Mouse (Mus musculus): ENCODE data around the gene Ttyh2.

Ttyh2 gene

GRCm38 (mm10) chr11:114741451-114741850 lies 66.2 kb downstream of the Ttyh2 start:
- DNase-seq (ENCODE audit: inconsistent age in 2 of 2, low spot score in 1 of 2): no peak

DNA sequence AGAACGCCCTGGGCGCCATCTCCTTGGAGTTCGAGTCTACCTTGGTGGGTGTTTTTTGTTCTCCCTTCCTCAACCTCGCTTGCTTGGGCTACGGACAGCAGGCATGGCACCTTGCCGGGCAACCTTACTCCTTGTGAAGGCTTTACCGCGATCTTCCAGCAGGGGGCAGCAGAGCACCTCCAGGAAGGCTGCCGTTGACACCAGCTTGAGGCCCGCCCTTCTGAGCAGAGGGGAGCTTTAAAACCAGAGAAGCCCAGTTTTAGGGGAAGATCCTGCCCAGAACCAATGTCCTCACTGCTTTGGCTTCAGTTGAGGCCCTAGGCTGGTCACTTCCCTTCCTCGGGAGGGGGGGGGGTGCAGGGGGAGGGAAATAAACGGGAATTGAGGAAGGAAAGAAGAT lies 69.9 kb downstream of the Ttyh2 start:
- DNase-seq (ENCODE audit: inconsistent age in 2 of 2, low spot score in 1 of 2): peak; percentile 84 to 96

DNA sequence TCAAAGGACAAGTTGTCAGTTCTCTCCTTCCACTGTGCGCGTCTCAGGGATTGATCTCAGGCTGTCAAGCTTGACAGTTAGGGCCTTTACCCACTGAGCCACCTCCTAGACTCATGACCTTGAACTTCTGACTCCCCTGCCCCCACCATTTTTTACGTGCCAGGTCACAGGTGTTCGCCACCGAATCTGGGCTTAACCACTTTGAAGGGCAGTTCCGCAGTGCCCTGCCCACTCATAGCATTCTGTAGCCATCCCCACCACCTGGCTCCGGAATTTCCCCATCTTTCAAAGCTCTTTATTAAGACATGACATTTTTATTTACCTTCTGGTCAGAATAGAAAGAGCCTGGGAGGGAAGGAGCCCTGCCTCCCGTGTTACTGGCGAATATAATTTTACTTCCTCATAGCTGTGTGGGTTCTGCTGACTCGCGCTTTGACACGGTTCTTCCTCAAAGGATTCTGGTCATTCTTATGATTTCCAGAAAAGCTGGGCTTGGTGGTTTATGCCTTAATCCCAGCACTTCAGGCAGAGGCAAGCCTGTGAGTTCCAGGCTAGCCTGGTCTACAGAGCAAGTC lies 72.4 kb downstream of the Ttyh2 start:
- DNase-seq (ENCODE audit: inconsistent age in 2 of 2, low spot score in 1 of 2): no peak

DNA sequence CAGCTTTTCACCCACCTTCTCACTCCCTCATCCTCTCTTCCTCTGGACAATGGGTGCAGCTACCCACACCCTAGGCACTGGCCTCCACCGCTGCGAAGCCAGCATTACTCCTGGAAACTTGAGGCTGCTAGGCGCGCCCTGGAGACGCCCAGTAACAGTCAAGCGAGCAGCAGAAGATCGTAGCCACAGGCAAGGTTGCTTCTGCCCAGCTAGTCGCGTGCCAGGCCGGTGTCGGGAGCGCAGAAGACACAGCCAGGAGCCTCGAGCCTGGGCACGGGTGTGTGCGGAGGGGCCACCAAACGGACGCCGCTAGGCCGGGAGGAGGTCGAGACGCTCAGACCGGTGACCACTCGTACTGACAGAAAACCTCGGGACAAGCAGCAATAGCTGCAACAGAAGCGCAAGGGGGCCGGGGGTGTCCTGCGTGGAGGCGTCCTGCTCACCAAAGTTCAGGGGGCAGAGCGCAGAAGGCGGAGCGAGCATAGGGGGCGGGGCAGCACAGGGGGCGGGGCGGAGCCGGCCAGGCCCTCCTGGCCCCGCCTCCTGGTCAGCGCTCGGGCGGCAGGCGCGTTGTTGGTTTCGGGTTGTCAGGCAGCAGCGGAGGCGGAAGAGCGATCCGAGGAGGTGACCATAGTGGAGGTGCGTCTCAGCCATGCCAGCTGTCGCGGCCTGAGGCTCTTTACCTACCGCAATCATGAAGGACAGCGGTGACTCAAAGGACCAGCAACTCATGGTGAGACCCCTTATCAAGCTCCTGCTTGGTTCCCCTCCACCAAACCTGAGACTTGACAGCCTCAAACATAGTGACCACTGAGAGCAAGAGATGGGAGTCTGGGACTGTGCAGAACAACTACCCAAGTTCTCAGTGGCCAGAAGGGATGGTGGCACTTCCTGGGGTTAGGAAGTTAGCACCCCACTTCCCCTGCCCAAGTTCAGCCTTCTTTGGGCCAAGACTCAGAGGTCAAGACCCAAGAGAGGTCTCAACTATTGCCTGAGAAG lies 89.9 kb downstream of the Ttyh2 start, which contains the start of gene Kif19a:
Gene Kif19a, plus strand, starts transcription at position 569 of the 999 bp plus-strand sequence.
- DNase-seq (ENCODE audit: inconsistent age in 2 of 2, low spot score in 1 of 2): peak; percentile 72 to 83

DNA sequence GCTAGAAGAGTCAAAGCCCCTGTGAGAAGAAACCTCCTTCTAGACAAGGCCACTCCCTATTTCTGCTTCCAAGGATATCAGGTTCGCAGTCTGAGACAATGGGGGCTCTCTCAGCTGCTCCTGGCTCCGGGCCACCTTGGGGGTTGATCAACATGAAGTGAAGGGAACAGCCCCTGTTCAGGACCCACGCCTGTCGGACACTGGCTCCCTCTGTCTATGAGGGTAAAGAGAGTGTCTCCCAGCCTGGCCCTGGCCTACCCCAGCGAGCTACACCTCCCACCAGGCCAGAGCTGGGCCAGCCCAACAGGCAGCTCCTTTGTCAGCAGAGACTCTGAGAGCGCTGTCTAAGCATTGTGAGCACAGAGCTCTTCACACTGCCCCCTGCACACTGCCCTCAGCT lies 94.7 kb downstream of the Ttyh2 start:
- DNase-seq (ENCODE audit: inconsistent age in 2 of 2, low spot score in 1 of 2): no peak

Measured in adrenal gland, adult (tissue).